Mouse (Mus musculus) myocyte (in vitro differentiated cells): Measurements from ENCODE around the gene Fbrsl1. TPM values are rescaled to one million over a fixed set of nuclear protein-coding genes. Genes with fewer than 3 reads are reported as not detected.

ENCODE experiments used
- H3K27me3 ChIP-seq: one replicate; pipeline ENCODE4 v1.6.1; 2011; ENCODE audit not compliant: control insufficient read depth, insufficient read depth, insufficient read length
- H3K36me3 ChIP-seq: one replicate; pipeline ENCODE4 v1.6.1; 2011; ENCODE audit not compliant: control insufficient read depth, insufficient read depth
- H3K4me2 ChIP-seq: one replicate; pipeline ENCODE4 v1.6.1; 2011; ENCODE audit warnings: low read depth, control low read depth
- H3K4me3 ChIP-seq: one replicate; pipeline ENCODE4 v1.5.1; 2011; ENCODE audit warnings: mild to moderate bottlenecking, control low read depth, moderate library complexity
- H3K79me2 ChIP-seq: one replicate; pipeline ENCODE4 v1.6.1; 2011; ENCODE audit not compliant: control insufficient read depth, insufficient read depth
- H3ac ChIP-seq: one replicate; pipeline ENCODE4 v1.6.1; 2011; ENCODE audit not compliant: control insufficient read depth, insufficient read length
- CEBPB ChIP-seq: IDR thresholded peaks from 2 replicates; pipeline ENCODE4 v1.6.1; 2011; ENCODE audit warnings: mild to moderate bottlenecking, moderate library complexity; ENCODE audit not compliant: poor library complexity, insufficient read depth, severe bottlenecking
- E2F4 ChIP-seq: IDR thresholded peaks from one replicate; pipeline ENCODE4 v1.6.1; 2011; ENCODE audit warnings: mild to moderate bottlenecking, control low read depth, moderate library complexity; ENCODE audit not compliant: insufficient read depth
- MAX ChIP-seq: IDR thresholded peaks from one replicate; pipeline ENCODE4 v1.6.1; 2011; ENCODE audit warnings: low read depth, mild to moderate bottlenecking, control low read depth
- MYOD1 ChIP-seq, 3 experiments: IDR thresholded peaks; one replicate each; pipeline ENCODE4 v1.6.1; 2011; ENCODE audit warnings: control low read depth in 2 of 3, low read depth in 2 of 3, mild to moderate bottlenecking in 2 of 3, moderate library complexity in 1 of 3; ENCODE audit not compliant: insufficient read length in 2 of 3, control insufficient read depth in 1 of 3
- MYOG ChIP-seq, 3 experiments: IDR thresholded peaks; one replicate each; pipeline ENCODE4 v1.6.1; 2011; ENCODE audit warnings: control low read depth in 2 of 3, low read depth in 2 of 3, mild to moderate bottlenecking in 2 of 3; ENCODE audit not compliant: insufficient read length in 2 of 3, control insufficient read depth in 1 of 3, insufficient read depth in 1 of 3
- POLR2A ChIP-seq: IDR thresholded peaks from one replicate; pipeline ENCODE4 v1.6.1; 2011; ENCODE audit warnings: low read depth, mild to moderate bottlenecking, control low read depth, moderate library complexity; ENCODE audit not compliant: insufficient read length
- POLR2AphosphoS2 ChIP-seq: IDR thresholded peaks from one replicate; pipeline ENCODE4 v1.6.1; 2011; ENCODE audit warnings: low read depth, control low read depth; ENCODE audit not compliant: insufficient read length
- REST ChIP-seq: IDR thresholded peaks from one replicate; pipeline ENCODE4 v1.6.1; 2011; ENCODE audit warnings: mild to moderate bottlenecking, control low read depth, moderate library complexity; ENCODE audit not compliant: insufficient read depth, insufficient read length
- SRF ChIP-seq: IDR thresholded peaks from one replicate; pipeline ENCODE4 v1.6.1; 2011; ENCODE audit warnings: low read depth; ENCODE audit not compliant: control insufficient read depth, insufficient read length
- TCF12 ChIP-seq: IDR thresholded peaks from one replicate; pipeline ENCODE4 v1.6.1; 2011; ENCODE audit warnings: mild to moderate bottlenecking, control low read depth; ENCODE audit not compliant: poor library complexity, insufficient read depth, severe bottlenecking
- TCF3 ChIP-seq: IDR thresholded peaks from one replicate; pipeline ENCODE4 v1.6.1; 2011; ENCODE audit warnings: low read depth, control low read depth; ENCODE audit not compliant: insufficient read length
- USF1 ChIP-seq: IDR thresholded peaks from one replicate; pipeline ENCODE4 v1.6.1; 2011; ENCODE audit warnings: low read depth, mild to moderate bottlenecking, control low read depth, moderate library complexity
- polyA plus RNA-seq: library from polyadenylated mRNA; unstranded; fragments of >200 nt; fragmentation: generic; extraction: Trizol; gene quantifications from one replicate; pipeline ENCODE4 v1.2.1, GENCODE M21; 2012; ENCODE audit warnings: missing spikeins

The Fbrsl1 gene
- polyA plus RNA-seq, 1 experiment = 19.0 TPM

GRCm38 (mm10) chr5:110379823-110380222, 68.5 kb downstream of the Fbrsl1 start:
- Histone ChIP-seq H3K36me3 (no peaks in the 10 kb centered on the region), H3K4me3 (no peak overlapping the region), H3K79me2 (no peaks in the 10 kb centered on the region)

GRCm38 (mm10) chr5:110379086-110379485, 69.2 kb downstream of the Fbrsl1 start:
- Histone ChIP-seq H3K79me2 (no peaks in the 10 kb centered on the region), H3ac (no peak overlapping the region), H3K4me2 (no peak overlapping the region), H3K4me3 (no peak overlapping the region), H3K27me3 (no peaks in the 10 kb centered on the region), H3K36me3 (no peaks in the 10 kb centered on the region)
- no peak for TF ChIP-seq MYOG (IDR thresholded peaks at IDR 0.05; ENCODE audit: control insufficient read depth in 1 of 3, insufficient read depth in 1 of 3, insufficient read length in 2 of 3, low read depth in 2 of 3)
- no peak for TF ChIP-seq SRF
- no peak for TF ChIP-seq POLR2AphosphoS2
- TF ChIP-seq TCF12 = no peak
- no peak for TF ChIP-seq POLR2A
- TF ChIP-seq E2F4 = no peak
- no peak for TF ChIP-seq TCF3
- TF ChIP-seq CEBPB = no peak
- no peak for TF ChIP-seq MYOD1 (IDR thresholded peaks at IDR 0.05; ENCODE audit: control insufficient read depth in 1 of 3, insufficient read length in 2 of 3, low read depth in 2 of 3)
- no peak for TF ChIP-seq MAX
- TF ChIP-seq USF1 = no peak
- TF ChIP-seq REST = no peak

More at GRCm38 (mm10) chr5:110379823-110380222, 68.5 kb downstream of the Fbrsl1 start:
- H3K27me3 ChIP-seq = no peaks in the 10 kb centered on the region
- TF ChIP-seq SRF (no peak), TCF3 (no peak), MYOG (IDR thresholded peaks at IDR 0.05; ENCODE audit: control insufficient read depth in 1 of 3, insufficient read depth in 1 of 3, insufficient read length in 2 of 3, low read depth in 2 of 3) (no peak), CEBPB (no peak), POLR2A (no peak), POLR2AphosphoS2 (no peak), E2F4 (no peak), TCF12 (no peak)
- no peak overlapping the region for H3ac ChIP-seq
- no peak overlapping the region for H3K4me2 ChIP-seq

- no peaks in the 10 kb centered on the region for H3K36me3 ChIP-seq
- H3K4me3 ChIP-seq = no peak overlapping the region
- H3K79me2 ChIP-seq = no peaks in the 10 kb centered on the region
- no peak overlapping the region for H3ac ChIP-seq
- H3K27me3 ChIP-seq = no peaks in the 10 kb centered on the region
- H3K4me2 ChIP-seq = no peak overlapping the region
- TF ChIP-seq MYOD1 (IDR thresholded peaks at IDR 0.05; ENCODE audit: control insufficient read depth in 1 of 3, insufficient read length in 2 of 3, low read depth in 2 of 3) (no peak), MYOG (IDR thresholded peaks at IDR 0.05; ENCODE audit: control insufficient read depth in 1 of 3, insufficient read depth in 1 of 3, insufficient read length in 2 of 3, low read depth in 2 of 3) (no peak), POLR2A (no peak), CEBPB (no peak), USF1 (no peak), TCF12 (no peak), MAX (no peak), POLR2AphosphoS2 (no peak), SRF (no peak), TCF3 (no peak), E2F4 (no peak), REST (no peak)
Measured at GRCm38 (mm10) chr5:110378181-110378583, 70.1 kb downstream of the Fbrsl1 start.

GRCm38 (mm10) chr5:110376802-110377433, 71.4 kb downstream of the Fbrsl1 start:
- H3K79me2 ChIP-seq = no peaks in the 10 kb centered on the region
- no peak overlapping the region for H3K4me3 ChIP-seq
- TF ChIP-seq TCF12 = no peak
- TF ChIP-seq POLR2A = no peak
- no peak for TF ChIP-seq SRF
- TF ChIP-seq TCF3 = no peak
- TF ChIP-seq POLR2AphosphoS2 = no peak
- no peak for TF ChIP-seq E2F4
- TF ChIP-seq CEBPB = no peak
- no peak for TF ChIP-seq MAX
- no peak for TF ChIP-seq REST
- TF ChIP-seq USF1 = no peak
- TF ChIP-seq MYOG (IDR thresholded peaks at IDR 0.05; ENCODE audit: control insufficient read depth in 1 of 3, insufficient read depth in 1 of 3, insufficient read length in 2 of 3, low read depth in 2 of 3) = no peak
- TF ChIP-seq MYOD1 (IDR thresholded peaks at IDR 0.05; ENCODE audit: control insufficient read depth in 1 of 3, insufficient read length in 2 of 3, low read depth in 2 of 3) = no peak
- no peak overlapping the region for H3ac ChIP-seq
- H3K4me2 ChIP-seq = no peak overlapping the region
- no peaks in the 10 kb centered on the region for H3K36me3 ChIP-seq
- no peaks in the 10 kb centered on the region for H3K27me3 ChIP-seq
